Mouse (Mus musculus) kidney, adult 2 months (tissue): ENCODE data around the gene Mcm10. TPM values are rescaled to one million over a fixed set of nuclear protein-coding genes. Genes with fewer than 3 reads are reported as not detected.

Experiments
- DNase-seq: peaks from one replicate; pipeline ENCODE4 v3.0.0; 2021
- H3K27ac ChIP-seq: fragments of 200-500 bp; 2 replicates; pipeline ENCODE4 v1.5.1; 2012; ENCODE audit warnings: low read depth, low read length, control low read depth, inconsistent platforms; ENCODE audit not compliant: insufficient read depth
- H3K27me3 ChIP-seq: fragments of 200-500 bp; replicated peaks from 2 replicates; pipeline ENCODE4 v1.6.1; 2012; ENCODE audit warnings: mild to moderate bottlenecking, moderate library complexity, low read length, inconsistent platforms; ENCODE audit not compliant: control insufficient read depth, insufficient read depth
- H3K36me3 ChIP-seq: fragments of 200-500 bp; 2 replicates; pipeline ENCODE4 v1.6.1; 2012; ENCODE audit warnings: mild to moderate bottlenecking, moderate library complexity, low read length, inconsistent platforms; ENCODE audit not compliant: control insufficient read depth, insufficient read depth
- H3K4me1 ChIP-seq: fragments of 200-500 bp; 2 replicates; pipeline ENCODE4 v1.6.1; 2011; ENCODE audit warnings: low read length; ENCODE audit not compliant: control insufficient read depth, insufficient read depth
- H3K4me3 ChIP-seq: fragments of 200-500 bp; 2 replicates; pipeline ENCODE4 v1.5.1; 2011; ENCODE audit warnings: mild to moderate bottlenecking, low read depth, low read length, control low read depth; ENCODE audit not compliant: insufficient read depth
- CTCF ChIP-seq: fragments of 200-500 bp; conservative IDR thresholded peaks from 2 replicates; pipeline ENCODE4 v1.5.1; 2011; ENCODE audit warnings: low read depth, mild to moderate bottlenecking, control low read depth, low read length, moderate library complexity, mixed read lengths; ENCODE audit not compliant: insufficient read depth, insufficient read length
- POLR2A ChIP-seq: fragments of 200-500 bp; IDR thresholded peaks from one replicate; pipeline ENCODE4 v1.6.1; 2011; ENCODE audit warnings: low read depth, low read length, control low read depth
- WGBS: fragments of 180-500 bp; shearing (Covaris S2); methylation state at CpG from one replicate; pipeline ENCODE4 v1.1.7; 2018; 5-methylcytosine and 5-hydroxymethylcytosine counted together
- polyA plus RNA-seq: library from polyadenylated mRNA; depleted of rRNA; stranded (reverse); fragments of >200 nt; gene quantifications from 2 replicates; pipeline ENCODE4 v1.2.3, GENCODE M21; 2012

Gene Mcm10
- polyA plus RNA-seq, 1 experiment: 2.7 TPM

DNA sequence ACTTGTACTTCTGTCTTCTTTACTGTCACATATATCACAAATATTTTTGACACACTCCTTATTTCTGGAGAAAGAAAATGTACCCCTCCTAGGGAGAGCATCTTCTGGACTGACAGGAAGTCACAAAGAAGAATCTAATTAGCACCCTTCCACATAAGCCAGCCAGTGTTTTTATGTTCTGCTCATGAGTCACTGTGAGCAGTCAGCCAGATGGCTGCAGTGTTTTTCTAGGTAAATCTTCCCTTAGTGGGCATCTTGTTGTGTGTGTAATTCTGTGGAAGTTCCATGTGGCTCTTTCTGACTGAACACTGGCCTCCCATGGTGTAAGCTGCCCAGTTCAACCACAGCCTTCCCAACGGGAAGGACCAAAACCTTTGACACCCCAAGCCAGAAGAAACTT is 7.1 kb upstream of the Mcm10 start:
- no peaks in the 10 kb centered on the region for H3K4me1 ChIP-seq
- WGBS: 50% methylated on average over 1 of the region's 1 CpGs
- TF ChIP-seq POLR2A (no peak), CTCF (no peak)
- no peaks in the 10 kb centered on the region for H3K27me3 ChIP-seq
- no peak for DNase-seq
- H3K36me3 ChIP-seq: no peaks in the 10 kb centered on the region
- H3K27ac ChIP-seq: no peak overlapping the region
- H3K4me3 ChIP-seq: no peak overlapping the region

DNA sequence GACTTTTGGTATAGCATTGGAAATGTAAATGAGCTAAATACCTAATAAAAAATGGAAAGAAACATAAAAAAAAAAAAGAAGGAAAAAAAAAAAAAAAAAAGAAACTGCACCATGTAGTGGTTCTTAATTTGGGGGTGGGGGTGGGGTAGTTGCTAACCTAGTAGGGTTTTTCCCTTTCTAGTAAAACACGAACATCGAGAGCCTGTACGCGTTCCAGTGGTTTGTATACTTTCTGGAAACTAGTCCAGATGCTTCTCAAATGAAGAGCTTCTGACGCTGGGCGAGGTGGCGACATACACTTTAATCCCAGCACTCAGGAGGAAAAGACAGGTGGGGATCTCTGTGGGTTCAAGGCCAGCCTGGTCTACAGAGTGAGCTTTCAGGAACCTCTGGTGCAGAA is 4.3 kb upstream of the Mcm10 start:
- Histone ChIP-seq H3K27me3 (no peaks in the 10 kb centered on the region), H3K36me3 (no peaks in the 10 kb centered on the region), H3K4me1 (no peaks in the 10 kb centered on the region), H3K4me3 (no peak overlapping the region), H3K27ac (no peak overlapping the region)
- no peak for DNase-seq
- TF ChIP-seq CTCF: no peak
- no peak for TF ChIP-seq POLR2A
- WGBS: 97% methylated on average over 7 of the region's 7 CpGs

DNA sequence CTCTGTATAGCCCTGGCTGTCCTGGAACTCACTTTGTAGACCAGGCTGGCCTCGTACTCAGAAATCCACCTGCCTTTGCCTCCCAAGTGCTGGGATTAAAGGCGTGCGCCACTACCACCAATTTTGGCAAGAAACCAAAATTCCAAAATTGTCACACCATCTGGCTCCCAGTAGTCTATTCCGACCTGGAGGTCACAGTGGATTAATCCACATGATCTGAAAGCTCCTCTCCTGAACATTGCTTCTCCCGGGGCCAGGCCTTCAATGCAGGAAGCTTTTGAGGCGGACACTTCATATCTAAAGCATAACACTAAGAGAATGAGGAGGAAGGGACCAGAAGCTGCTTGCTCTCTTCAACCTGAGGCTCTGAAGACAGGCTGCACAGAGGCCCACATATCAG is 2.9 kb upstream of the Mcm10 start:
- Histone ChIP-seq H3K36me3 (no peaks in the 10 kb centered on the region), H3K4me3 (no peak overlapping the region), H3K27me3 (no peaks in the 10 kb centered on the region), H3K27ac (no peak overlapping the region), H3K4me1 (no peaks in the 10 kb centered on the region)
- WGBS: 82% methylated on average over 6 of the region's 6 CpGs
- TF ChIP-seq CTCF (no peak), POLR2A (no peak)
- DNase-seq: no peak

DNA sequence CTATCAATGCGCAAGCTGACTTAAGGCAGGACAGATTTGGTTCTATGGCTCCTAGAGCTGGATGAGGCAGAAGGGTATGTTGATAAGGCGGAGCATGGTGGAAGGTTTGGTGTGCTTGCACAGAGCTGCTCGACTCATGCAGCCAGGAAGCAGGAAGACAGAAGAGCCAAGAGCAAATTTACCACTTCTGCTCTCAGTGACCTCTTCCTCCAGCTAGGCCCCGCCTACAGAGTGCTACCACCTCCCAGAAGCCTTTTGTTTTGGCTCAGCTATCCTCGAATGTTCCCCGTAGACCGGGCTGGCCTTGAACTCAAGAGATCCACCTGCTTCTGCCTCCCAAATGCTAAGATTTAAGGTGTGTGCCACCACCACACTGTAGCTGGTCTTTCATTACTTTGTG is 2.0 kb upstream of the Mcm10 start:
- Histone ChIP-seq H3K27ac (no peak overlapping the region), H3K27me3 (no peaks in the 10 kb centered on the region), H3K4me1 (no peaks in the 10 kb centered on the region), H3K4me3 (no peak overlapping the region), H3K36me3 (no peaks in the 10 kb centered on the region)
- 76% methylated on average over 7 of the region's 7 CpGs for WGBS
- no peak for TF ChIP-seq CTCF
- TF ChIP-seq POLR2A: no peak
- DNase-seq: no peak

DNA sequence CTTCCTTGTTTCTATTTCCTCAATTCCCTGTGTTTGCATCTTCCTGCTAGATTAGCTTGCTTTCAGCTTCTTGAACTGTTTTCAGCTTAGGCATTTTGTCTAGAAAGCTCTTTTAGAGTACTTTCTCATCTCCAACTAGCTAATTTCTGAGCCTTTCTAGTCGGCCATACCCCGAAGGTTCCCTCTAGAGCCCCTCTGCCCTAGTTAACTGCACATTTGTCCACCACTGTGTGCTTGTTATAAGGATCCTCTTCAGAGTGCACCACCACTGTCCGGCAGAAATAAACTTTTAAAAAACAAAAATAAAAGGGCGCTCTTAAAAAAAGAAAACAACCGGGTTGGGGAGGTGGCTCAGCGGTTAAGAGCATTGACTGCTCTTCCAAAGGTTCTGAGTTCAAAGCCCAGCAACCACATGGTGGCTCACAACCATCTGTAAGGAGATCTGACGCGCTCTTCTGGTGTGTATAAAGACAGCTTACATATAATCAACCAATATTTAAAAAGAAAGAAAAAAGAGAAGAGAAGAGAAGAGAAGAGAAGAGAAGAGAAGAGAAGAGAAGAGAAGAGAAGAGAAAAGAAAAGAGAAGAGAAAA is 597 bp downstream of the Mcm10 start:
- peak overlapping the region; percentile 54 for H3K4me3 ChIP-seq
- 9% methylated on average over 8 of the region's 8 CpGs for WGBS

DNA sequence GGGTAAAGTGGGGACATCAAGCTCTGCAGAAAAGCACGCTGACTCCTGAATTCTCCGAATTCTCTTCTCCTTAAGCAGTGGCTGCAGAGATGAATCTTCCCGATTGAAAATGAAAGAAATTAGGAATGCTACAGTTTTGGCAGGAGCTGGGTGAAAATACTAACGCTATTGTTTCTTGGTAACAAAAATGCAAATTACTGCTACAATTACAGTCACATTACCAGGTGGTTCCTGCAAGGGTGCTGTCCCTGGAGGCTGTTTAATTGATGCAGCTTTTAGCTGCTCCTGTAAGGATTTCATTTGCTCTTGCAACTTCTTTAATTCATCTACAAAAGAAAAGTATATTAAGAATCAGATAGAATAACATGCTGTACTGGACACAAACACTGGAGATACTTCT is 5.5 kb downstream of the Mcm10 start:
- Histone ChIP-seq H3K36me3 (no peaks in the 10 kb centered on the region), H3K4me3 (no peak overlapping the region), H3K27me3 (no peaks in the 10 kb centered on the region), H3K27ac (no peak overlapping the region), H3K4me1 (no peaks in the 10 kb centered on the region)
- DNase-seq: no peak
- WGBS: 85% methylated on average over 4 of the region's 4 CpGs
- TF ChIP-seq POLR2A (no peak), CTCF (no peak)

More for the DNA sequence above, 597 bp downstream of the Mcm10 start:
- no peak for TF ChIP-seq POLR2A
- no peak for TF ChIP-seq CTCF
- H3K4me1 ChIP-seq: no peaks in the 10 kb centered on the region
- no peak overlapping the region for H3K27ac ChIP-seq
- no peaks in the 10 kb centered on the region for H3K27me3 ChIP-seq
- no peak for DNase-seq
- no peaks in the 10 kb centered on the region for H3K36me3 ChIP-seq

DNA sequence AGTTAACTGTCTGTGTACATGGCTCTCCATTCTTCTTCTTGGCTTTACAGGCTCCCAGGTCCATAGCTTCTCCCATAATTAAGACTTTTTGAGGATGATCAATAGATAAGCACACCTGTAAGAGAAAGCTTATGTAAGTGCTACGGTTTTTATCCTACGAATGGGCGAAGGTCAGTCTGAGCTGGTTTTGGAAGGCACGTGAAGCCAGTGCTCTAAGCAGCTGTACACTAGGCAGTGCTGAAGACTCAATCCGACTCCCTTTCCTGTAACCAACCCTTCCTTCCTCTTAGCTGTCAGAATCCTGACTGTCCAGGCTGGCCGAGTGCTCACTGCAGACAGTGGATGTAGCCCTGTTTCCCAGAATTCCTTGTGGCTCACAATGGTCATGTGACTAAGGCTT is 11.3 kb downstream of the Mcm10 start:
- 90% methylated on average over 6 of the region's 6 CpGs for WGBS
- no peak for DNase-seq
- TF ChIP-seq POLR2A (no peak), CTCF (no peak)
- Histone ChIP-seq H3K4me1 (peaks cover 7% of the 10 kb centered on the region; the same call in 1 of the 2 replicates), H3K4me3 (no peak overlapping the region), H3K36me3 (no peaks in the 10 kb centered on the region), H3K27ac (no peak overlapping the region), H3K27me3 (no peaks in the 10 kb centered on the region)

DNA sequence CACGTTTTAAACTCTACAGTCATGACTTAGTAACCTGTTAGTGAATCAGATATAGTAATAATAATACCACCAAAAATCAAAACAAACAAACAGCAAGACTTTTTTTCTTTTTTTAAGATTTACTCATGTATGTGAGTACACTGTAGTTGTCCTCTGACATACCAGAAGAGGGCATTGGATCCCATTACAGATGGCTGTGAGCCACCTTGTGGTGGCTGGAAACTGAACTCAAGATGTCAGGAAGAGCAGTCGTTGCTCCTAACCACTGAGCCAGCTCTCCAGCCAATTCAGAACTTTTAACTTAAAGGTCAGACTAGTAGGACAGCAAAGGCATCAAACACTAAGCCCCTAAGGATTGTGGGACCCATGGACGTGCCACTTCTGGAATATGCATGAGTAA is 13.7 kb downstream of the Mcm10 start:
- H3K36me3 ChIP-seq: no peaks in the 10 kb centered on the region
- 64% methylated on average over 3 of the region's 3 CpGs for WGBS
- TF ChIP-seq POLR2A (no peak), CTCF (peak; percentile 38; the same call in 1 of the 2 replicates)
- H3K27ac ChIP-seq: no peak overlapping the region
- peak; percentile 49 for DNase-seq
- H3K27me3 ChIP-seq: no peaks in the 10 kb centered on the region
- peaks cover 14% of the 10 kb centered on the region; the same call in 1 of the 2 replicates for H3K4me1 ChIP-seq
- H3K4me3 ChIP-seq: no peak overlapping the region
